Mouse (Mus musculus) liver, postnatal 0 days (tissue): ENCODE data around the gene Nufip1. TPM values are rescaled to one million over a fixed set of nuclear protein-coding genes. Genes with fewer than 3 reads are reported as not detected.
A peak's percentile ranks its signal among the peaks of the same experiment; 100 is the strongest.
"Not testable (repeated sequence)": the region's sequence is repeated elsewhere in the genome, so short reads cannot be mapped to it uniquely, and the experiment has no call there.

Source experiments
- ATAC-seq: fragments of 200-750 bp; cut with Nextera tagmentation; 2 replicates; pipeline ENCODE4 v1.8.0; 2017; ENCODE audit warnings: mild to moderate bottlenecking, moderate library complexity
- DNase-seq: peaks from one replicate; pipeline ENCODE4 v3.0.0-alpha.2; 2016
- H3K27ac ChIP-seq: fragments of 300-500 bp; sonication (generic); 2 replicates; pipeline ENCODE4 v1.5.1; 2014; ENCODE audit warnings: antibody characterized with exemption, moderate library complexity, mild to moderate bottlenecking, low read depth
- H3K27me3 ChIP-seq: fragments of 300-500 bp; sonication (generic); 2 replicates; pipeline ENCODE4 v1.6.1; 2014; ENCODE audit warnings: low read length, control low read depth, mixed read lengths; ENCODE audit not compliant: insufficient read depth
- H3K36me3 ChIP-seq: fragments of 300-500 bp; sonication (generic); replicated peaks from 2 replicates; pipeline ENCODE4 v1.6.1; 2014; ENCODE audit warnings: mild to moderate bottlenecking, control low read depth, low read length, moderate library complexity, mixed read lengths; ENCODE audit not compliant: insufficient read depth
- H3K4me1 ChIP-seq: fragments of 300-500 bp; sonication (generic); 2 replicates; pipeline ENCODE4 v1.6.1; 2014; ENCODE audit warnings: antibody characterized with exemption, mild to moderate bottlenecking, control low read depth; ENCODE audit not compliant: insufficient read depth
- H3K4me2 ChIP-seq: fragments of 300-500 bp; sonication (generic); 2 replicates; pipeline ENCODE4 v1.6.1; 2014; ENCODE audit warnings: low read depth, mild to moderate bottlenecking, low read length, moderate library complexity, mixed read lengths
- H3K4me3 ChIP-seq: fragments of 300-500 bp; sonication (generic); 2 replicates; pipeline ENCODE4 v1.5.1; 2014; ENCODE audit warnings: low read depth, low read length
- H3K9ac ChIP-seq: fragments of 300-500 bp; sonication (generic); replicated peaks from 2 replicates; pipeline ENCODE4 v1.6.1; 2014; ENCODE audit warnings: mild to moderate bottlenecking, moderate library complexity
- H3K9me3 ChIP-seq: fragments of 300-500 bp; sonication (generic); 2 replicates; pipeline ENCODE4 v1.6.1; 2016; ENCODE audit warnings: mild to moderate bottlenecking, control low read depth, low read length, mixed read lengths
- CTCF ChIP-seq: sonication (generic); IDR thresholded peaks from 2 replicates; pipeline ENCODE4 v1.5.1; 2016; ENCODE audit warnings: antibody characterized with exemption, low read depth
- EP300 ChIP-seq: IDR thresholded peaks from 2 replicates; pipeline ENCODE4 v1.6.1; 2016; ENCODE audit warnings: antibody characterized with exemption, low read depth, mild to moderate bottlenecking
- WGBS: fragments of 180-500 bp; shearing (Covaris S2); extraction: QIAGEN DNeasy Blood & Tissue Kit; methylation state at CpG from one replicate; pipeline ENCODE4 v1.1.7; 2014; ENCODE audit not compliant: insufficient replicate concordance; 5-methylcytosine and 5-hydroxymethylcytosine counted together
- polyA plus RNA-seq: library from polyadenylated mRNA; unstranded; fragments of >200 nt; fragmentation: Nextera tagmentation; extraction: Ambion mirVana; gene quantifications from 2 replicates; pipeline ENCODE4 v1.2.1, GENCODE M21; 2015

Nufip1 gene
- polyA plus RNA-seq, 1 experiment from 2014 or later, result 4.7 TPM

GRCm38 (mm10) chr14:76152162-76153002 is 41.7 kb downstream of the Nufip1 start:
- no peaks in the 10 kb centered on the region for H3K9me3 ChIP-seq

GRCm38 (mm10) chr14:76153003-76153675 is 42.4 kb downstream of the Nufip1 start:
- Histone ChIP-seq H3K4me1 (peaks cover 27% of the 10 kb centered on the region), H3K27ac (peak overlapping the region; percentile 7), H3K9me3 (no peaks in the 10 kb centered on the region), H3K27me3 (no peaks in the 10 kb centered on the region), H3K4me3 (peak overlapping the region; percentile 66), H3K36me3 (no peaks in the 10 kb centered on the region), H3K4me2 (peak overlapping the region; percentile 82), H3K9ac (peak overlapping the region; percentile 80)
- WGBS, result 7% methylated on average over 24 of the region's 24 CpGs
- ATAC-seq, result no peak
- TF ChIP-seq EP300, result no peak
- TF ChIP-seq CTCF, result no peak
- DNase-seq, result peak; percentile 40

More at GRCm38 (mm10) chr14:76152162-76153002, 41.7 kb downstream of the Nufip1 start:
- H3K27ac ChIP-seq, result peak overlapping the region; percentile 94
- peak overlapping the region; percentile 82 for H3K4me2 ChIP-seq
- TF ChIP-seq EP300 (no peak; the same call in 1 of the 2 replicates), CTCF (peak; percentile 52)
- ATAC-seq (peak; percentile 91), DNase-seq (peak; percentile 95)
- H3K27me3 ChIP-seq, result no peaks in the 10 kb centered on the region
- WGBS, result under 1% methylated on average over 41 of the region's 41 CpGs
- H3K4me3 ChIP-seq, result peak overlapping the region; percentile 66
- H3K4me1 ChIP-seq, result peaks cover 27% of the 10 kb centered on the region
- no peaks in the 10 kb centered on the region for H3K36me3 ChIP-seq
- peak overlapping the region; percentile 80 for H3K9ac ChIP-seq

GRCm38 (mm10) chr14:76153828-76154227 is 43.1 kb downstream of the Nufip1 start:
- H3K9ac ChIP-seq, result no peak overlapping the region
- WGBS, result 26% methylated on average over 6 of the region's 6 CpGs
- no peak for DNase-seq
- H3K9me3 ChIP-seq, result no peaks in the 10 kb centered on the region
- 0 out of 2 replicates have a peak overlapping the region, but pooled peaks have one; percentile 82 for H3K4me2 ChIP-seq
- TF ChIP-seq EP300 (no peak), CTCF (no peak)
- H3K36me3 ChIP-seq, result no peaks in the 10 kb centered on the region
- no peak overlapping the region for H3K4me3 ChIP-seq
- ATAC-seq, result no peak
- H3K27ac ChIP-seq, result no peak overlapping the region
- no peaks in the 10 kb centered on the region for H3K27me3 ChIP-seq
- H3K4me1 ChIP-seq, result peaks cover 27% of the 10 kb centered on the region

GRCm38 (mm10) chr14:76158192-76158785 is 47.6 kb downstream of the Nufip1 start:
- ATAC-seq, result no peak
- Histone ChIP-seq H3K27ac (no peak overlapping the region), H3K27me3 (no peaks in the 10 kb centered on the region)

GRCm38 (mm10) chr14:76160580-76160979 is 49.9 kb downstream of the Nufip1 start:
- not testable (repeated sequence) for H3K27me3 ChIP-seq, H3K9ac ChIP-seq, H3K36me3 ChIP-seq, ATAC-seq, H3K4me2 ChIP-seq, H3K4me3 ChIP-seq, H3K4me1 ChIP-seq, H3K27ac ChIP-seq, H3K9me3 ChIP-seq, DNase-seq
- 72% methylated on average over 5 of the region's 6 CpGs for WGBS
- TF ChIP-seq CTCF, result 0 out of 2 replicates have a peak, but pooled peaks have one; percentile 3

More at GRCm38 (mm10) chr14:76158192-76158785, 47.6 kb downstream of the Nufip1 start:
- Histone ChIP-seq H3K9ac (no peak overlapping the region), H3K4me3 (no peak overlapping the region), H3K9me3 (no peaks in the 10 kb centered on the region), H3K4me2 (no peak overlapping the region), H3K36me3 (no peaks in the 10 kb centered on the region), H3K4me1 (peaks cover 4% of the 10 kb centered on the region; the same call in 1 of the 2 replicates)
- peak; percentile 58; the same call in 1 of the 2 replicates for TF ChIP-seq EP300
- TF ChIP-seq CTCF, result no peak
- DNase-seq, result no peak
- WGBS, result 49% methylated on average over 5 of the region's 5 CpGs

- H3K4me3 ChIP-seq, result no peak overlapping the region
- 42% methylated on average over 11 of the region's 11 CpGs for WGBS
- ATAC-seq (no peak), DNase-seq (no peak)
- H3K27me3 ChIP-seq, result peaks cover 8% of the 10 kb centered on the region
- TF ChIP-seq CTCF (no peak), EP300 (no peak)
- no peak overlapping the region for H3K9ac ChIP-seq
- no peak overlapping the region for H3K4me2 ChIP-seq
- H3K27ac ChIP-seq, result no peak overlapping the region
- H3K9me3 ChIP-seq, result no peaks in the 10 kb centered on the region
- no peaks in the 10 kb centered on the region for H3K36me3 ChIP-seq
- no peaks in the 10 kb centered on the region for H3K4me1 ChIP-seq
Observed at GRCm38 (mm10) chr14:76164236-76164635, 53.5 kb downstream of the Nufip1 start.
